Mouse (Mus musculus) brown adipose tissue, adult 24 weeks (tissue): Measurements from ENCODE around the gene Irf6. TPM values are rescaled to one million over a fixed set of nuclear protein-coding genes. Genes with fewer than 3 reads are reported as not detected.

Experiments
- H3K27ac ChIP-seq: fragments of 200-500 bp; replicated peaks from 2 replicates; pipeline ENCODE4 v1.5.1; 2012; ENCODE audit warnings: low read depth, mild to moderate bottlenecking, low read length
- H3K4me1 ChIP-seq: fragments of 200-500 bp; 2 replicates; pipeline ENCODE4 v1.6.1; 2012; ENCODE audit warnings: low read length, mixed read lengths; ENCODE audit not compliant: control insufficient read depth, insufficient read depth, insufficient read length
- H3K4me3 ChIP-seq: fragments of 200-500 bp; 2 replicates; pipeline ENCODE4 v1.5.1; 2012; ENCODE audit warnings: low read depth, mild to moderate bottlenecking, low read length, moderate library complexity; ENCODE audit not compliant: insufficient read depth
- polyA plus RNA-seq: library from polyadenylated mRNA; stranded (reverse); fragments of >200 nt; gene quantifications from 2 replicates; pipeline ENCODE4 v1.2.4, GENCODE M21; 2012; ENCODE audit not compliant: missing spikeins, insufficient read depth, insufficient read length

The Irf6 gene
- polyA plus RNA-seq, 1 experiment: 0.24 TPM

GRCm38 (mm10) chr1:193172991-193173809 lies 20.3 kb downstream of the Irf6 start:
- peak overlapping the region; percentile 77 for H3K27ac ChIP-seq
- H3K4me3 ChIP-seq: peak overlapping the region; percentile 80
- peaks cover 9% of the 10 kb centered on the region for H3K4me1 ChIP-seq

GRCm38 (mm10) chr1:193173810-193174129 lies 20.9 kb downstream of the Irf6 start:
- H3K27ac ChIP-seq: peak overlapping the region; percentile 77

DNA sequence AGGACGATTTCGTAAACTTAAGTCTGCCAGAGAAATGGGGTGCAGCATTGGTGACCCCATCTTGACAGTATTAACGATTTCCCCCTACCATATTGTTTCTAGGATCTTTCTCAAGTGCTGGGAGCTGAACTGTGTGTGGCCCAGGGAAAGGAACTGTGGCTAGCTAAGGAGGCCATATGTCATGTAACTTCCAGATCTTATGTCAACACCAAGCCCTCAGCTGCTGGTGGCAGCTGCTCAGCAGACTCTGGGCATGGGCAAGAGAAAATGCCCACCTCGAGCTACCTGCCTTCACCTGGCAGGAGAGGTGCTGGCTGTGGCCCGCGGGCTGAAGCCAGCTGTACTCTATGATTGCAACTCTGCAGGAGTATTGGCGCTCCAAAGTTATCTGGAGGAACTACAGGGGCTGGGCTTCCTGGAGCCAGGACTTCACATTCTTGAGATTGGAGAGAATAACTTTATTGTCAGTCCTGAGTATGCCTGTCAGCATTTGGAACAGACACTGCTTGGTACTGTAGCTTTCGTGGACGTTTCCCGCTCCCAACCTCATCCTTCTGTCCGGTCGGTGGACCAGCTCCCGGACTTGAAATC lies 21.3 kb downstream of the Irf6 start:
- Histone ChIP-seq H3K27ac (no peak overlapping the region), H3K4me3 (peak overlapping the region; percentile 80), H3K4me1 (peaks cover 9% of the 10 kb centered on the region)

More at GRCm38 (mm10) chr1:193173810-193174129, 20.9 kb downstream of the Irf6 start:
- peaks cover 9% of the 10 kb centered on the region for H3K4me1 ChIP-seq
- H3K4me3 ChIP-seq: peak overlapping the region; percentile 80

GRCm38 (mm10) chr1:193181104-193181503 lies 28.2 kb downstream of the Irf6 start:
- Histone ChIP-seq H3K4me3 (no peak overlapping the region), H3K4me1 (no peaks in the 10 kb centered on the region), H3K27ac (no peak overlapping the region)

- H3K4me3 ChIP-seq: no peak overlapping the region
- H3K27ac ChIP-seq: 0 out of 2 replicates have a peak overlapping the region, but pooled peaks have one; percentile 57
- peaks cover 12% of the 10 kb centered on the region for H3K4me1 ChIP-seq
These were observed 35.3 kb downstream of the Irf6 start for GRCm38 (mm10) chr1:193188257-193188656.

DNA sequence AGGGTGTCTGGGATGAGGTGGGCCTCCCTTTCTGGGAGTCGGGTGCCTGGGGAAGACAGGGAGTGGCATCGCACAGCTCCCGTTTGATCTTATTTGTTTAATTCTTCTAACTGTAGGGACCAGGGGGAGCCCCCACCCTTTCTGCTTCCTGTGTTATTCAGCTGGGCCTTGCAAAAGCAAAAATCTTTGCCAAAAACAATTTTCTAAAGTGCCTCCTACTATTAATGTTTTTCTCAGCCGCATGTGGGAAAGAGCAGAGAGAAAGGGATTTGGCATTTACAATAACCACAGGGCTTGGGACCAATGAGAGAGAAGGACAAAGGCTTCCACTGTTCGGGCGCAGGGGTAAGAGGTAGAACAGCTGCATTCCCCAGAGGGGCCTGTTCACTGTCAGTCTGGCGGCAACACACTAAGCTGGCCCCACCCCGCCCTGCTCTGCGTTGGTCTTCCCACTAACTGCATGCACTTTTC lies 36.3 kb downstream of the Irf6 start:
- H3K4me3 ChIP-seq: no peak overlapping the region
- peak overlapping the region; percentile 57 for H3K27ac ChIP-seq
- H3K4me1 ChIP-seq: peaks cover 12% of the 10 kb centered on the region

GRCm38 (mm10) chr1:193189771-193190170 lies 36.9 kb downstream of the Irf6 start:
- Histone ChIP-seq H3K27ac (0 out of 2 replicates have a peak overlapping the region, but pooled peaks have one; percentile 26), H3K4me1 (peaks cover 12% of the 10 kb centered on the region), H3K4me3 (no peak overlapping the region)

DNA sequence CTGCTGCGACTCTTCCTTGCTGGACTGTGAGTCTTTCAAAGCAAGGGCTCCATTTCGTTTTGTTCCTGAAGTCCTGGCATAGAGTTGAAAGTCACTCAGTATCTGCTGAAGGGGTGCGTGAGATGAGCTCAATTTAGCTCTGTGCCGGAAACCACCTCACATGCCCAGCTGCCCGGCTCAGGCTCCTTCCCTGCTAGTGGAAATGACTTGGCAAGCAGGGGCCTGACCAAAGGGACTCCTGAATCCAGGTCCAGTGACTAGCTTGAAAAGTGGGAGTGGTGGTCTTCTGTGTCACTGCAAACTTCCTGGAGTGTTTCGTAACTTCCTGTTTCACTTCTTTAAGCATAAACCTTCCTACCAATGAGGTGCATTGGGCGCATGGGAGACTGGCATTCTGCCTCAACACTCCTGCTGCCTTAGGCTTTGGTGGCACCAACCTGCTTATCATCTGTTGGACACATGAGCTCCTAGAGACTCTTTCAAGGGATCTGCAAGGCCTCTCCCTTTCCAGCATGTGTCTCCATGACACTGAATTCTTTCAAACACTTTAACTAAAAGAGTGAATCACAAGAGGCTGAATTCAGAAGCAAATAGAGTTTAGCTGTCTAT lies 38.9 kb downstream of the Irf6 start:
- peaks cover 12% of the 10 kb centered on the region for H3K4me1 ChIP-seq
- H3K27ac ChIP-seq: no peak overlapping the region
- no peak overlapping the region for H3K4me3 ChIP-seq

GRCm38 (mm10) chr1:193194416-193195140 lies 41.7 kb downstream of the Irf6 start:
- H3K4me1 ChIP-seq: peaks cover 6% of the 10 kb centered on the region
- no peak overlapping the region for H3K4me3 ChIP-seq
- no peak overlapping the region for H3K27ac ChIP-seq

DNA sequence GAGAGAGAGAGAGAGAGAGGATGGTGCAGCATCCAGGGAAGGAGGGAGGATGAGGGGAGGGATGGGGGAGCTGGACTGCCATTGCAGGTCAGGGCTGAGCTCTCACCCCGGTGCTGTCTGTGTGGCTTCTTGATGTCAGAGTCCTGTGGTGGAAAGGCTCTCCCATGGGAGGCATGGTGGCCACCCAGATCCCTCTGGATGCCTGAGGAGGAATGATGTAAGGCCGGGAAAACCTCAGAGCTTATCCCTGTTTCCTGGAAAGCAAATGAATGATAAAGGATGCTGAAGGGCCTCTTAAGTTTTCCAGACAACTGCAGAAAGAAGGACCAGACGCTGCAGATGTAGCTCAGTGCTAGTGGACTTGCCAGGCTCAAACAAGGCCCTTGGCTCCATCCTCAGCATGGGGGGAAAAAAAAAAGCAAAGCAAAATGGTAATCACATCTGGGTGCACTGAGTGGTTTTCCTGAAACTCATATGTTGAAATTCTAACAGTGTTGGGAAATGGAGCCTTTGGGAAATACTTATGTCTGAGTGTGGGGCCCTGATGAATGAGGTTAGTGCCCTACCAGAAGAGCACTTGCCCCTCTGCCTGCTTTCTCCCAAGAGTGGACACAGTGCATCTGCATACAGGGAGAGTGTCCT lies 42.4 kb downstream of the Irf6 start:
- no peak overlapping the region for H3K4me3 ChIP-seq
- H3K27ac ChIP-seq: no peak overlapping the region
- no peaks in the 10 kb centered on the region for H3K4me1 ChIP-seq

DNA sequence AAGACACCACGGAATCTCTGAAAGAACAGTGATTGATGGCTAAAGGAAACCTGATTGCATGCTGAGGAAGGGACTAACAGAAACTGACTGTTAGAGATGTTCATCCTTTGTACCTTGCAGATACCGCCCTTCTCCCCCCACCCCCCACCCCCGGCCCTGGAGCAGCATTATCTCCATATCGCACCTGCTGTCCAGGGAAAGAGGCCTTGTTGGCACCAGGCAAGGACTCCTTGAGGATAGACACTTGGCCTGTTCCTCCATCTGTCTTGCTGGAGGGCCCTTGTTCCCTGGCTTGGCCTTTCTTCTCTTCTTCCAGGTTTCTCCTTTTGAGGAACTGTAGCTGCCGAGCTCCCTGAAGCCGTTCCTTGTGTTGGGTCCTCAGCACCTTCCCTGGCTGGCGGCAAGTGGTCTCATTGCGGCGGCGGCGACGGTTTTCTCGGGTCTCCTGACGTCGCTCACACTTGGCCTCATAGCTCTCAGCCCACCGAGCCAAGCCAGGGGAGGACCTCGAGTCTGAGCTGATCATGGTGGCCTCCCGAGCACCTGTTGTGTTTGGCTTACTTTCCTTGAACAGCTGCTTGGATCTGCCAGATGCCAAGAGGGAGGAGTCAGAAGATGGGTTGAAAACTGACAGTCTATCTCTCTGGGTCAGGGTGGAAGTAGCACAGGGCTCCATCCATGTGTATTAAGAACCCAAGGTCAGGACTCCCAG lies 44.7 kb downstream of the Irf6 start:
- no peak overlapping the region for H3K4me3 ChIP-seq
- no peak overlapping the region for H3K27ac ChIP-seq
- no peaks in the 10 kb centered on the region for H3K4me1 ChIP-seq

GRCm38 (mm10) chr1:193198312-193198711 lies 45.4 kb downstream of the Irf6 start:
- H3K27ac ChIP-seq: no peak overlapping the region
- H3K4me3 ChIP-seq: no peak overlapping the region
- H3K4me1 ChIP-seq: no peaks in the 10 kb centered on the region

DNA sequence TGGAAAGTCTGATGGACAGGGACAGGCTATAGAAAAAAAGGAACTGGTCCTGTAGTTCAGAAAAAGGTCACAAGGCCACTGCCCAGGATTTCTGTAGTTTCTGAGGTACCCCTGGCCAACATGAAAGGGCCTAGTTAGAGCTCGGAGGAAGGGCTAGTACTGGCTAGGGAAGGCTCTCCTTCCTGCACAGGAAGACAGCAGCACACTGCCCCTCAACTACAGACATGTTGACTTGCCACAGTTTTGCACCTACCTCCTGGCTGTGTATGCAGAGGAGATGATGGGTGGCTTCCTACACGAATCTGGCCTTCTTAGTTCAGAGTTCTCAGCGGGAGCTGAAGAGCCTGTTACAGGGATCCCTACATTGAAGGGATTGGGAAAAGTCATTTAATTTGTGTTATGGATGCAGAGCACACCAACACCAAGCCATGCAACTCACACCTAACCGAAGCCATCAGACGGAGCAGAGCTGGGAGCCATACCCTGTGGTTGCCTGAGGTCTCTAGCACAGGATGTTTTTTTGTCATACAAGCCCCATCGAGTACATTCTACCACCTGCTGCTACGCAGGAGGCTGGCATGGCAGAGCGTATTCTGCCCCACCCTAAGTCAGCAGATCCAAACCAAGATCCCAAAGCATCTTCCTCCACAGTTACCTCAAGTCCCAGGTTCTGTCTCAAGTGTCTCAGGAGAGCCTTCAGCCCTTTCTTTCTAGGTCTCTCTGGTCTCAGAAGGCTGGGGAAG lies 47.9 kb downstream of the Irf6 start:
- 0 out of 2 replicates have a peak overlapping the region, but pooled peaks have one; percentile 35 for H3K27ac ChIP-seq
- H3K4me3 ChIP-seq: peak overlapping the region; percentile 22; the same call in 1 of the 2 replicates
- H3K4me1 ChIP-seq: no peaks in the 10 kb centered on the region
